Mouse (Mus musculus): ENCODE measurements around the gene Rap1gap.

The Rap1gap gene

DNA sequence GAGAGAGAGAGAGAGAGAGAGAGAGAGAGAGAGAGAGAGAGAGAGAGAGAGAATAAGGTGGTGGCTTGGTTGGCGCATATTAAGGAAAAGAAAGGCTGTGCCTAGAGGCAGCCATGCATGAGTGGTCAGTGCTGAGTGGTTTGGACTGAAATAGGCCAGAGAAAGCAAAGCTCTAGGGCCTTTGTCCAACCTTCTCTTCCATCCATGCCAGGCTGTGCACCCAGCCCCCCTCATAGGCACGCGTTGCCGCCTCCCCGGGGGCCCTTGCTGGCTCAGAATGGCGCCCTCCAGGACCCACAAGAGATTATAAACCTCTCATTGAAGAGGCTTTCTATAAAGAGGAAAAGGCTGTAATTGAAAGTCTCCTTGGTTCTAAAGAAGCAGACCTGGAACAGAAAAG is 3.0 kb upstream of the Rap1gap start:
- DNase-seq (ENCODE audit: low spot score in 2 of 2), result no peak

DNA sequence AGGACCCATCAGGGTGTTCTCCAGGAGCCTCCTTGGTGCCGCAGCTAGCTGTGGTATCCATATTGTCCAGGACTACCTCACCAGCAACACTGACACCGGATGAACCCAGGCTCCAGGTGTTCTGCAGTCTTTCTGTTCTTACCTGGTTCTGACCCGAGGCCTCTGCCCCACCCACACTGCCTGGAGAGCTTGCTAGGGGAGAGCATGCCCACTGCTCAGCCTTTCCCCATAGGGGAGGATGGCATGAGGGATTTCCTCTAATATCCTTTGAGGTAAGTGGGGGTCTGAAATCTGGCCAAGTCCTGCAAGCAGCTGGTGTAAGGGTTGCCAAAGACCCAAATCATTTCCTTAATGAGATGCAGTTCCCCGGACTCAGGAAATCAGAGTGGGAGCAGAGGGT is 1.0 kb upstream of the Rap1gap start:
- DNase-seq (ENCODE audit: low spot score in 2 of 2), result no peak

GRCm38 (mm10) chr4:137664980-137665675 is 602 bp downstream of the Rap1gap start:
- DNase-seq (ENCODE audit: low spot score in 2 of 2), result no peak

DNA sequence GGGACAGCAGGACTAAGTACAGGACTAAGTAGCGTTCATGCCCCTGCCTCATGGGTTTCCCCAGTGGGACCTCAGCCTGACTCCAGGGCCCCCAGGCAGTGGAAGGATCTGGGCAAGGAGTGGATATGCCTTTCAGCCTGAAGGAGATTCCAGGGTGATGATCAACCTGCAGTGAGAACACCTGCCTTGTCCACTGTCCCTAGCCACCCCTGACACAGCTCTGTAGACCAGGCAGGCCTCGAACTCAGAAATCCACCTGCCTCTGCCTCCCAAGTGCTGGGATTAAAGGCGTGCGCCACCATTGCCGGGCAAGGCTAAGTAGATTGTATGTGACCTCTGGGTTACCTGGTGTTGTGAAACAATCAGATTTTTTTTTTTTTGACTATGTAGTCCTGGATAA is 1.3 kb downstream of the Rap1gap start:
- DNase-seq (ENCODE audit: low spot score in 2 of 2), result no peak

DNA sequence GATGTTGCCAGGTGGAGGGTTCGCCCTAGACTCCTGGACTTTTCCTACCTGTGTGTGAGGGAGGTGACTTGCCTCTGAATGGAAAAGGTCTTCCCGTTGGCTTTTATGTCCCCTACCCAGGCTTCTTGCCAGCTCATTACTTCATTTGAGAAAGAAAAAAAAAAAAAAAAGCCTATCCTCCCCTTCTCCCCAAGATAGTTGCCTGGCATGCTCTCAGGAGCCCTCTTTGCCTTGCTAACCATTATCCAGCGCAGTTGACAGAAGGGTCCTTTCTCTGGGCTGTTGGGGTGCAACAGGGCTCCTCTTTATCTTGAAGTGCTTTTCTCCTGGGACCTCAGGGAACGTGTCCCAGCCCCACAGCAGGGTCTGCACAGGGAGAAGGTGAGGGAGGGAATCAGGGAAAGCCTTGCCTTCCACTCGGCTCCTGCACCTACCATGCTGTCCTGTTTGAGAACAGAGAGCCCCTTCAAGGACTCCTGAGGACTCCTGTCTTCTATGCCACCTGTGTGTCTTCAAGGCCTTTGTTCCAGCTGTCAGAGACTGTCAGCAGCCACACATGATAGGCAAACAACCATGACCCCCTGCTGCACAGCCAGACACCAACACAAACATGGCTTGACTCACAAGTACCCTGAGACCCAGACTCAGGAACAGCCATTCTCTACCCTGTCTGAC is 1.9 kb downstream of the Rap1gap start:
- DNase-seq (ENCODE audit: low spot score in 2 of 2), result no peak

DNA sequence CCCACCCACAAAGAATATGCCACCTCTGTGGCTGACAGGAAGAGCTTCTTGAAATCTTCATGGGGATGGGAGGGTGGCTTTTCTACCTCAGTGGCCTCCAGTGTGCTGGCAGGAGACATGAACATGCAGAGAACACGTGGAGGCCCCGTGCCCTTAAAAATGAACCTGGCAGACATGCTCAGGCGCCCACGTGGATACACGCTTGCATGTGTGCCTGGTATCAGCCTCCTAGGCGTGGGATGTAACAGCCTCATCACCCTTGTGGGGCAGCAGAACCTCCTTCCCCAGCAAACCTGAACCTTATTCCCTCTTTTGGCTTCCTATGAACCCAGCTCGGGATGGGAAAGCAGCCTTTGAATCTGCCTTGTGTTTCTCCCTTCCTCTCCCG is 2.4 kb downstream of the Rap1gap start:
- DNase-seq (ENCODE audit: low spot score in 2 of 2), result no peak

DNA sequence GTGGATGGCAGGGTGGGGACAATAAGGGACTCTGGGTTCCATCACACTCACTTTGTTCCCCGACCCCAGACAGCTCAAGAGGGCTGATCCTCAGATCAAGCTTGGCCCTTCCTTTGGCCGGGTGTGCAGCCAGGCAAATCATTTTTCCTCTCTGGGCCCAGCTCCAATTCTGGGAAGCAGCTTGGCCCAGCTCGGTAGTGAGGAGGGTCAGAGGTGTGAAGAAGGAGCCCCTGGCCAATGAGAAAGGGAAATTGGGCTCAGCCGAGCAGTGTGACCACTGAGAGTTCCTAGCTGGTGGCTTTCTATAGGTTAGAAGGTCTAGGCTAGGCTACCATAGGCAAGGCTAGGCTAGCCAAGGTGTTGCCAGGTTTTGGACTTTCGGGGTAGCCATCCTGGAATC is 3.2 kb downstream of the Rap1gap start:
- DNase-seq (ENCODE audit: low spot score in 2 of 2), result no peak

DNA sequence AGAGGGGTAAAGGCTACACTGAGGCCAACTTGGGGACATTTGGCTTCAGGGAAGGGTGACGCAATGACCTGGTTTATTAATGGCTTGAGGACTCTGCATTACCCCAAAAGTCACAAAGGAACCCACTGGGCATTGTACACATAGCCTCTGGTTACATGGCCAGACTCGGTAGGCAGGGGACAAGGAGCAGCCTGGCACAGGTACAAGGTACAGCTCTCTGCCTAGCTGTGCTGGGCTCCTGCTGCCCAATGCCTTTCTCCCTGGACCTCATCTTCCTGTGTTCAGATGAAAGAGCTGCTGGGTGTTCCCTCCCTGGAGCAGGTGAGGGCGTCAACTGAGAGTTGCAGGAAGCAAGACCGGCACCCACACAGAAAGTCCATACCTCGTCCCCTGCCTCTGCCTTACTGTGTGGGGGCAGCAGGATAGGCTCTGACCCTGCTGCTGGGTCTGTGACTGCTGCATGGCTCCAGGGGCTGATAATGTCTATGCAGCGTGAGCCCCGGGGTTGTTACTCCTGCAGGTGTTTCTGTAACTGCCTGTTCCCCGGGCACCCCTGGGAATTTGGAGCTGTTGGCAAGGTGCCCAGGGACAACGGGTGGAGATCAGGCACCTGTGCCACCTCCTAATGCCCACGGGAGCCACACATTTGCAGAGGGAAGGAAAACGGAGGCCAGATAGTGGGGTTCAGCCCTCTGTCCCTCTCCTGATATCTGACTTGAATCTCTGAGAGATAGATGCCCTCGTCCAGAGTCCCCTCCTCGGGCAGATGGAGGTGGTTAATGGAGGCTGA is 7.4 kb downstream of the Rap1gap start:
- DNase-seq (ENCODE audit: low spot score in 2 of 2), result no peak

GRCm38 (mm10) chr4:137675566-137675965 is 11.0 kb downstream of the Rap1gap start:
- no peak for DNase-seq (ENCODE audit: low spot score in 2 of 2)

GRCm38 (mm10) chr4:137676057-137676456 is 11.5 kb downstream of the Rap1gap start:
- DNase-seq (ENCODE audit: low spot score in 2 of 2), result peak; percentile 63 to 79

GRCm38 (mm10) chr4:137676700-137677484 is 12.4 kb downstream of the Rap1gap start:
- DNase-seq (ENCODE audit: low spot score in 2 of 2), result no peak

DNA sequence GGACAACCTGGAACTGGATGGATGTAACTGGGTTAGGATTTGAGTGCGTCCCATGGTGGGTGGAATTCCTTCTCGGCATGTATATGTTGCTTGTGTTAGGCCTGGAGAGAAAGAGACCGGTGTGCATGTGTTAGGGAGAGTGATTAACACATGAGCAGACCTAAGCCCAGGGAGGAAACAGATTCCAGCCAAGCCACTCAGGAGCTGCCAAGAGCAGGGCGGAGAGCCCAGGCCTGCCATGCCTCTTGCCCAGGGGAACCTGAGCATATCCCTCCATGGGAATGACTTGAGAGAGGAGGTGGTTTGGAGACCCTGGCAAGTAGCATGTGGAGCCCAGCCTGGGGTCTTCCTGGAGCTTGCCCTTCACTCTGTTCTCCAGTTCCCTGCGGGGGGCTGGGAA is 13.4 kb downstream of the Rap1gap start:
- no peak for DNase-seq (ENCODE audit: low spot score in 2 of 2)

GRCm38 (mm10) chr4:137678568-137678967 is 14.0 kb downstream of the Rap1gap start:
- DNase-seq (ENCODE audit: low spot score in 2 of 2), result no peak

DNA sequence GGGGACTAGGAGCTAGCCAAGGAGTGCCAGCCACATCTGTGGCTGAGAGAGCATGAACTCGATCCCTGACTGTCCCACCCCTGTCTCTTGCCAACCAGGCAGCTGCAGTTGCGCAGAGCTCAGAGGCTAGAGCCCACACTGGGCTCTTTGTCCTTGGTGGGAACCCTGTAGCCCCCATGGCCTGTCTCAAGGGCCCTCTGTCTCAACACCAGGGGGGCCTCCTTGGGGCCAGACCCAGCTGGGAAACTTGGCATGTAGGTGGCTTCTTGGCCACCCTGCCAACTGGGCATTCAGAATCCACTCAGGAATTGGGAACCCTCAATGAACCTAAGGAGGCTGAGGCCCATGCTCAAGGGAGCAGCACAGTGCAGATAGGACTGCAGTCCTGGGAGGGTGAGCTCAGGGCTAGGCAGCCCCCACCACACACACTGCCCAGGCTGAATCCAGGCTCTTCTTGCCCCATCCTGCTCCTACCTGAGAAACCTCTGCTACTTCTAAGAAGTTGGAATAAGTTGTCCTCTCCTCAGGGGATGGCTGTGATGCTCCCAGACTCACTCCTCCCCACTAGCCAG is 15.5 kb downstream of the Rap1gap start:
- no peak for DNase-seq (ENCODE audit: low spot score in 2 of 2)

GRCm38 (mm10) chr4:137680721-137681120 is 16.2 kb downstream of the Rap1gap start:
- DNase-seq (ENCODE audit: low spot score in 2 of 2), result no peak

GRCm38 (mm10) chr4:137681408-137682104 is 17.0 kb downstream of the Rap1gap start:
- no peak for DNase-seq (ENCODE audit: low spot score in 2 of 2)

- peak; percentile 34 to 68 for DNase-seq (ENCODE audit: low spot score in 2 of 2)
Observed at GRCm38 (mm10) chr4:137682961-137683453, 18.5 kb downstream of the Rap1gap start.

- no peak for DNase-seq (ENCODE audit: low spot score in 2 of 2)
Observed at GRCm38 (mm10) chr4:137684830-137685343, 20.4 kb downstream of the Rap1gap start.

- DNase-seq (ENCODE audit: low spot score in 2 of 2), result no peak
Observed at GRCm38 (mm10) chr4:137686303-137686702, 21.8 kb downstream of the Rap1gap start.

- DNase-seq (ENCODE audit: low spot score in 2 of 2), result no peak
Observed at GRCm38 (mm10) chr4:137687234-137687825, 22.8 kb downstream of the Rap1gap start.
